In the genomic region with DNA sequence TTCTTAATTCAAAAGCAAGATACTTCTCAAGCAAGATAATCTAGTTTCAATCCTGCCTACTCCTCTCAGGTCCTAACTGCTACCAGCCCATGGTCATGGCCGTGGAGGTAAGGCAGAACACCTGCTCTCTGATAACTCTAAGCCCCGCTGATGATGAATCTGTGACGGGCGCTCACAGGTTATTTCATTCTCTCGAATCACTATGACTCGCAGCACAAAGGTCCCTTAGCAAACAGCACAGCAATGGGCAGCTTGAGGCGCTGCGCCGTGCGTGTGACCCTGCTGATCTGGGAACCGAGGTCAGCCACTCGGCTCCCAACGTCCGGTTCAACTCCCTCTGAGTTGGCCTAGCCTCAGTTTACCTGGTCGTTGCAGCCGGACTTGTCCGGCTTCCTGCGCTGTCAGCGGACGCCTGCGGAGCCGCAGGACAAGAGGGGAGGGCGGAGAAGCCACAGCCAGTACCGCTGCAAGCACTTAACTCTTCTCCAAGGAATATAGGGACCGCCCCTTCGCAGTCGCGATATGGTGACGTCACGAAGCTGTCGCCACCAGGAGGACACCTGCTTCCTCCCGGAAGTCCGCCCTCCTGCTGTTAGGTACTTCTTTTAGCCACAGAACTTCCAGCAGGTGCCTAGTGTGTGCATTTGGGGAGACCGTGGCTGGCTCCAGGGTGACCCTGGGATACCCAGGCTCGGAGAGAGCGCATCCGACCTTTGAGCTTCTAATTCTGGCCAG, we compare ENCODE assay signal across 8 mouse cellular contexts. TPM values are rescaled to one million over a fixed set of nuclear protein-coding genes. Genes with fewer than 3 reads are reported as not detected.
DNase-seq lines count a peak whose midpoint lies in the region; ATAC-seq and TF ChIP-seq lines count a peak whose summit lies in the region.

Gene Fahd2a, minus strand, starts transcription at position 511 of the 735 bp plus-strand sequence.

- H3K36me3 ChIP-seq in forebrain, embryonic 15.5 days: 0 out of 2 replicates have a peak, but pooled peaks cover 2% of the 10 kb centered on the region

- H3K4me2 ChIP-seq in forebrain, embryonic 15.5 days (replicated peaks): peak within 1 kb of the TSS; percentile 76

- H3K9ac ChIP-seq in forebrain, embryonic 15.5 days (replicated peaks): peak within 1 kb of the TSS; percentile 65

- WGBS in forebrain, embryonic 15.5 days: 3% methylated on average over 37 of the region's 37 CpGs
- WGBS in lung, adult 2 months: 3% methylated on average over 37 of the region's 37 CpGs

- no peak for TF ChIP-seq CTCF in lung, adult 2 months (IDR thresholded peaks at IDR 0.05; ENCODE audit: insufficient read depth, low read length)

- H3K27ac ChIP-seq in forebrain, embryonic 15.5 days (replicated peaks): peak within 1 kb of the TSS; percentile 29; the same call in 1 of the 2 replicates

- TF ChIP-seq POLR2A in lung, adult 2 months (IDR thresholded peaks at IDR 0.05; ENCODE audit: borderline replicate concordance, extremely low read depth, low read depth, low read length): peak; percentile 71; the same call in 1 of the 2 replicates

- intact Hi-C loops in heart, postnatal 25 days (cut with DNase I): no loop called here

- peak; percentile 95 for DNase-seq in ES-CJ7 (ENCODE audit: low read depth, low spot score)
- peak; percentile 90 for DNase-seq in cerebellum, adult 11-12 months
- peak; percentile 49 for DNase-seq in heart, postnatal 25 days (ENCODE audit: low spot score)
- peak; percentile 83 to 93 for DNase-seq in layer of hippocampus, adult 18-20 months (ENCODE audit: low spot score in 2 of 2)
- DNase-seq in lung, adult 2 months: peak; percentile 88
- DNase-seq in thymus, adult 18-20 months: peak; percentile 78 to 85

- no peaks in the 10 kb centered on the region for H3K9me3 ChIP-seq in forebrain, embryonic 15.5 days

- H3K4me1 ChIP-seq in forebrain, embryonic 15.5 days: peaks cover 25% of the 10 kb centered on the region
- no peaks in the 10 kb centered on the region for H3K4me1 ChIP-seq in lung, adult 2 months (ENCODE audit: control insufficient read depth, insufficient read depth, low read length)

- H3K27me3 ChIP-seq in forebrain, embryonic 15.5 days: no peaks in the 10 kb centered on the region

- ATAC-seq in forebrain, embryonic 15.5 days (replicated peaks): peak; percentile 95
- ATAC-seq in neutrophil, adult 5-6 weeks (ENCODE audit: extremely low read depth, insufficient number of reproducible peaks, low FRiP score, poor library complexity, severe bottlenecking): peak; percentile 82

- peak within 1 kb of the TSS; percentile 71 for H3K4me3 ChIP-seq in forebrain, embryonic 15.5 days
- H3K4me3 ChIP-seq in lung, adult 2 months (replicated peaks; ENCODE audit: extremely low read depth, low read depth, low read length): peak within 1 kb of the TSS; percentile 77

RNA-seq across cellular contexts. Expression of gene Fahd2a, which starts in this region (rescaled TPM):
- polyA plus RNA-seq in forebrain, embryonic 15.5 days (2015; fragmentation: Nextera tagmentation; extraction: Ambion mirVana): 29.9 and 33.1 TPM in 2 replicates
- total RNA-seq in heart, postnatal 25 days (2021): 10 to 100 TPM; 36.8 to 37.5 TPM
- total RNA-seq in layer of hippocampus, adult 18-20 months (2021): 10 to 100 TPM; 14.7 to 19.0 TPM
- 11.1 and 14.0 TPM in 2 replicates for polyA plus RNA-seq in lung, adult 2 months (2012; rRNA removed)
- 8.5 and 11.8 TPM in 2 replicates for total RNA-seq in neutrophil, adult 5-6 weeks (2017)

Comparison
In these comparisons a context has a peak if more than half of its experiments do, and no peak if none do; other contexts are left out.
1. Peak in every context shown above with its lines: DNase-seq, ATAC-seq, H3K4me3 ChIP-seq and H3K27ac ChIP-seq.